Mouse (Mus musculus): Measurements from ENCODE around the gene Xirp2. TPM values are rescaled to one million over a fixed set of nuclear protein-coding genes. Genes with fewer than 3 reads are reported as not detected.
"Not testable (repeated sequence)": the region's sequence is repeated elsewhere in the genome, so short reads cannot be mapped to it uniquely, and the experiment has no call there.

Xirp2 gene
- polyA plus RNA-seq (2017; shearing (Covaris generic)): not detected

- no peak for ATAC-seq
Observed at GRCm38 (mm10) chr2:67445780-67446179, at the start of gene Xirp2. Gene Xirp2, plus strand, starts transcription at chr2:67446002.

GRCm38 (mm10) chr2:67413425-67413824 is 32.4 kb upstream of the Xirp2 start, which contains the start of gene Gm21830:
Gene Gm21830, plus strand, starts transcription at chr2:67413725.
- ATAC-seq: not testable (repeated sequence)

- no peak for ATAC-seq
Observed at GRCm38 (mm10) chr2:67420853-67421252, 24.9 kb upstream of the Xirp2 start.

GRCm38 (mm10) chr2:67422799-67423198 is 23.0 kb upstream of the Xirp2 start:
- no peak for ATAC-seq

- no peak for ATAC-seq
Observed at GRCm38 (mm10) chr2:67433081-67433480, 12.7 kb upstream of the Xirp2 start, which contains the start of gene Gm26727. Gene Gm26727, minus strand, starts transcription at chr2:67433181.

- no peak for ATAC-seq
Observed at GRCm38 (mm10) chr2:67438309-67438708, 7.5 kb upstream of the Xirp2 start.

- ATAC-seq: no peak
Observed at GRCm38 (mm10) chr2:67446772-67447171, 970 bp downstream of the Xirp2 start.

- no peak for ATAC-seq
Observed at GRCm38 (mm10) chr2:67447206-67447605, 1.4 kb downstream of the Xirp2 start.

GRCm38 (mm10) chr2:67460857-67461256 is 15.1 kb downstream of the Xirp2 start:
- ATAC-seq: no peak

- no peak for ATAC-seq
Observed at GRCm38 (mm10) chr2:67467036-67467435, 21.2 kb downstream of the Xirp2 start.

GRCm38 (mm10) chr2:67470030-67470429 is 24.2 kb downstream of the Xirp2 start:
- ATAC-seq: not testable (repeated sequence)

- no peak for ATAC-seq
Observed at GRCm38 (mm10) chr2:67477753-67478152, 32.0 kb downstream of the Xirp2 start.

- no peak for ATAC-seq
Observed at GRCm38 (mm10) chr2:67481051-67481450, 35.2 kb downstream of the Xirp2 start.

GRCm38 (mm10) chr2:67486721-67487120 is 40.9 kb downstream of the Xirp2 start:
- no peak for ATAC-seq

GRCm38 (mm10) chr2:67487162-67487561 is 41.4 kb downstream of the Xirp2 start:
- no peak for ATAC-seq

GRCm38 (mm10) chr2:67488465-67489127 is 42.8 kb downstream of the Xirp2 start:
- ATAC-seq: no peak

- no peak for ATAC-seq
Observed at GRCm38 (mm10) chr2:67489128-67489492, 43.3 kb downstream of the Xirp2 start.

- ATAC-seq: no peak
Observed at GRCm38 (mm10) chr2:67505457-67505856, 59.7 kb downstream of the Xirp2 start.

- no peak for ATAC-seq
Observed at GRCm38 (mm10) chr2:67516405-67516804, 70.6 kb downstream of the Xirp2 start.

- no peak for ATAC-seq
Observed at GRCm38 (mm10) chr2:67535347-67535746, 89.5 kb downstream of the Xirp2 start.

GRCm38 (mm10) chr2:67539426-67539825 is 93.6 kb downstream of the Xirp2 start:
- ATAC-seq: no peak

GRCm38 (mm10) chr2:67541957-67542696 is 96.3 kb downstream of the Xirp2 start:
- no peak for ATAC-seq

- no peak for ATAC-seq
Observed at GRCm38 (mm10) chr2:67544426-67544825, 98.6 kb downstream of the Xirp2 start.

- peak; percentile 8 for ATAC-seq
Observed at GRCm38 (mm10) chr2:67564851-67565479, 119.2 kb downstream of the Xirp2 start.

Data from CD4-positive, CD25-positive, alpha-beta regulatory T cell, adult 4 months (primary cell).